Comparison of ENCODE assay signal across 18 mouse cellular contexts in genomic region chr13:25159917-25160316, GRCm38 (mm10).
DNase-seq lines count a peak whose midpoint lies in the region; ATAC-seq and TF ChIP-seq lines count a peak whose summit lies in the region.
"Had no signal": no experiment of that assay in that cellular context is flagged by ENCODE, and none has a peak within 500 bp of the region (broad histone marks: within the 10 kb centered on the region; RNA-seq: fewer than 3 reads in every experiment).

No protein-coding gene starts in this region.

- H3K36me3 ChIP-seq in forebrain, embryonic 13.5 days (ENCODE audit: poor library complexity, severe bottlenecking) = no peaks in the 10 kb centered on the region
- H3K36me3 ChIP-seq in forebrain, embryonic 10.5 days (replicated peaks) = no peaks in the 10 kb centered on the region
- H3K36me3 ChIP-seq in stomach, embryonic 14.5 days (ENCODE audit: control insufficient read depth, insufficient read depth, low read length) = no peaks in the 10 kb centered on the region
- no peaks in the 10 kb centered on the region for H3K36me3 ChIP-seq in kidney, embryonic 14.5 days (ENCODE audit: control insufficient read depth, insufficient read depth, low read length)
- H3K36me3 ChIP-seq: embryonic facial prominence, embryonic 12.5 days; liver, embryonic 15.5 days had no signal

- ATAC-seq in forebrain, embryonic 13.5 days = 0 out of 2 replicates have a peak, but pooled peaks have one; percentile 25
- ATAC-seq in stomach, embryonic 14.5 days (ENCODE audit: insufficient number of reproducible peaks, insufficient read depth, low FRiP score, low read depth) = 0 out of 2 replicates have a peak, but pooled peaks have one; percentile 37
- no peak for ATAC-seq in kidney, embryonic 14.5 days (ENCODE audit: low FRiP score, low TSS enrichment)
- ATAC-seq: CD4-positive, CD25-positive, alpha-beta regulatory T cell, adult 4 months; hindbrain, embryonic 16.5 days; intestine, embryonic 16.5 days; Patski had no signal

- H3K4me3 ChIP-seq in forebrain, embryonic 13.5 days = no peak overlapping the region
- no peak overlapping the region for H3K4me3 ChIP-seq in forebrain, embryonic 10.5 days
- H3K4me3 ChIP-seq in stomach, embryonic 14.5 days (ENCODE audit: low read depth, low read length) = no peak overlapping the region
- H3K4me3 ChIP-seq in kidney, embryonic 14.5 days (ENCODE audit: low read length) = no peak overlapping the region
- H3K4me3 ChIP-seq: embryonic facial prominence, embryonic 12.5 days; liver, embryonic 15.5 days had no signal

- 64% methylated on average over 2 of the region's 2 CpGs for WGBS in forebrain, embryonic 13.5 days
- 85% methylated on average over 2 of the region's 2 CpGs for WGBS in forebrain, embryonic 10.5 days
- 37% methylated on average over 2 of the region's 2 CpGs for WGBS in stomach, embryonic 14.5 days
- WGBS in kidney, embryonic 14.5 days = 52% methylated on average over 2 of the region's 2 CpGs

- DNase-seq in forebrain, embryonic 10.5 days (ENCODE audit: extremely low spot score, low spot score) = no peak
- DNase-seq in lung, adult 18-20 months = peak; percentile 54 to 70
- no peak for DNase-seq in lung, postnatal 14 days
- peak; percentile 20 for DNase-seq in brain, embryonic 14.5 days (ENCODE audit: low read depth)
- DNase-seq: adrenal gland, adult 8-10 months; cerebellum, adult 9-11 months; gastrocnemius, postnatal 25 days; right cerebral cortex, postnatal 25 days; thymus, postnatal 14 days had no signal

- no peak overlapping the region for H3K27ac ChIP-seq in forebrain, embryonic 13.5 days
- no peak overlapping the region for H3K27ac ChIP-seq in forebrain, embryonic 10.5 days
- no peak overlapping the region for H3K27ac ChIP-seq in stomach, embryonic 14.5 days (ENCODE audit: low read length)
- H3K27ac ChIP-seq in kidney, embryonic 14.5 days (ENCODE audit: low read depth, low read length) = no peak overlapping the region
- H3K27ac ChIP-seq: embryonic facial prominence, embryonic 12.5 days; liver, embryonic 15.5 days had no signal

- no peak overlapping the region for H3K9ac ChIP-seq in forebrain, embryonic 13.5 days
- no peak overlapping the region for H3K9ac ChIP-seq in stomach, embryonic 14.5 days (replicated peaks; ENCODE audit: low read depth, low read length)
- no peak overlapping the region for H3K9ac ChIP-seq in kidney, embryonic 14.5 days (ENCODE audit: low read depth, low read length)
- H3K9ac ChIP-seq: embryonic facial prominence, embryonic 12.5 days; liver, embryonic 15.5 days had no signal

- no peaks in the 10 kb centered on the region for H3K27me3 ChIP-seq in forebrain, embryonic 13.5 days
- no peaks in the 10 kb centered on the region for H3K27me3 ChIP-seq in forebrain, embryonic 10.5 days (ENCODE audit: poor library complexity, severe bottlenecking)
- no peaks in the 10 kb centered on the region for H3K27me3 ChIP-seq in stomach, embryonic 14.5 days (ENCODE audit: control insufficient read depth, insufficient read depth, low read length)
- no peaks in the 10 kb centered on the region for H3K27me3 ChIP-seq in kidney, embryonic 14.5 days (ENCODE audit: control insufficient read depth, insufficient read depth, low read length)
- H3K27me3 ChIP-seq: liver, embryonic 15.5 days; Patski had no signal

- H3K9me3 ChIP-seq in forebrain, embryonic 13.5 days (replicated peaks) = no peaks in the 10 kb centered on the region
- H3K9me3 ChIP-seq in forebrain, embryonic 10.5 days = no peaks in the 10 kb centered on the region
- H3K9me3 ChIP-seq in stomach, embryonic 14.5 days (ENCODE audit: control insufficient read depth, low read depth, low read length) = no peaks in the 10 kb centered on the region
- no peaks in the 10 kb centered on the region for H3K9me3 ChIP-seq in kidney, embryonic 14.5 days (ENCODE audit: control insufficient read depth, low read length)
- H3K9me3 ChIP-seq: embryonic facial prominence, embryonic 12.5 days; liver, embryonic 15.5 days had no signal

- no peak for TF ChIP-seq POLR2A in brain, embryonic 14.5 days (IDR thresholded peaks at IDR 0.05; ENCODE audit: borderline replicate concordance, extremely low read depth, insufficient read depth, insufficient read length, poor library complexity, severe bottlenecking)

- TF ChIP-seq CTCF in brain, embryonic 14.5 days (IDR thresholded peaks at IDR 0.05; ENCODE audit: borderline replicate concordance, extremely low read depth, insufficient read depth, insufficient read length) = no peak

- no peak overlapping the region for H3K4me2 ChIP-seq in forebrain, embryonic 13.5 days
- H3K4me2 ChIP-seq in stomach, embryonic 14.5 days (replicated peaks; ENCODE audit: low read depth, low read length) = no peak overlapping the region
- H3K4me2 ChIP-seq in kidney, embryonic 14.5 days (replicated peaks; ENCODE audit: low read depth, low read length) = no peak overlapping the region
- H3K4me2 ChIP-seq: embryonic facial prominence, embryonic 12.5 days; liver, embryonic 15.5 days had no signal

- peaks cover 5% of the 10 kb centered on the region; the same call in 1 of the 2 replicates for H3K4me1 ChIP-seq in forebrain, embryonic 13.5 days
- peaks cover 11% of the 10 kb centered on the region; the same call in 1 of the 2 replicates for H3K4me1 ChIP-seq in forebrain, embryonic 10.5 days
- peaks cover 6% of the 10 kb centered on the region; the same call in 1 of the 2 replicates for H3K4me1 ChIP-seq in stomach, embryonic 14.5 days (ENCODE audit: control insufficient read depth, insufficient read depth, low read length)
- H3K4me1 ChIP-seq in kidney, embryonic 14.5 days (ENCODE audit: control insufficient read depth, insufficient read depth, low read length) = no peaks in the 10 kb centered on the region
- H3K4me1 ChIP-seq: embryonic facial prominence, embryonic 12.5 days; liver, embryonic 15.5 days had no signal

Comparison
In these comparisons a context has a peak if more than half of its experiments do, and no peak if none do; other contexts are left out.
1. DNase-seq: peak in lung, adult 18-20 months (2 of 2) and brain, embryonic 14.5 days (single experiment); none in forebrain, embryonic 10.5 days (single experiment) and lung, postnatal 14 days (single experiment).